Mouse (Mus musculus): ENCODE data around the gene Gm4922. TPM values are rescaled to one million over a fixed set of nuclear protein-coding genes. Genes with fewer than 3 reads are reported as not detected.

Gene Gm4922
- not detected in 2 replicates for polyA plus RNA-seq (2021; fragmentation: Nextera tagmentation)
- long read RNA-seq, experiment 1 = 0 reads
- long read RNA-seq, experiment 2 = 0 reads

DNA sequence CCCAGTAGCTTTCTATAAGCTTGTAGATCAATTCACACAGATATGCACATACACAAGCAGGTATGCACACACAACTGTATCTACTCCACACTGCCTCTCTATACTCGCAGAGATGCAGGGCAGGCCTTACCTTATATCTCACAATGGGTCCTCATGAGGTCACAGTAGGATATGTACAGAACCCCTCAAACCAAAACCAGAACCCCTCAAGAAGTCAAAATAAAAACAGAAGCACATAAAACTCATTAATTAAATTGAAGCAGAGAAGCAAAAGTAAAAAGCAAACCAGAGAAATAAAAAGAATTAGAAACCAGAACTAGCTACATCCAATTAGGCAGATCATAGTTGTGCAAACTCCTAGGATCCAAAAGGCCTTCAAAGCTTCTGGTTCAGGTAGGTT, at the start of gene Gm4922:
Gm4922 (minus strand) TSS at position 101 of the 400 bp plus-strand sequence.

GRCm38 (mm10) chr10:18743286-18744142, 43.1 kb downstream of the Gm4922 start, which contains the start of gene Arfgef3:
Gene Arfgef3 (minus strand): TSS chr10:18743949.

Other genes with a start within 250 kb of the Gm4922 start
- 5.6 and 7.1 TPM in 2 replicates for gene Hebp2, start 240.7 kb downstream of the Gm4922 start, polyA plus RNA-seq (2021; fragmentation: Nextera tagmentation)
- 6.1 and 8.0 TPM in 2 replicates for gene Arfgef3, start 42.8 kb downstream of the Gm4922 start, polyA plus RNA-seq (2021; fragmentation: Nextera tagmentation)
- gene Perp, start 58.2 kb upstream of the Gm4922 start, polyA plus RNA-seq (2021; fragmentation: Nextera tagmentation) = 5.8 and 6.1 TPM in 2 replicates
- gene Tnfaip3, start 228.9 kb upstream of the Gm4922 start, polyA plus RNA-seq (2021; fragmentation: Nextera tagmentation) = 1.1 and 1.2 TPM in 2 replicates

All from left cerebral cortex, adult 6 months (tissue).